Mouse (Mus musculus): ENCODE data around the gene Kcnip3.

Gene Kcnip3

DNA sequence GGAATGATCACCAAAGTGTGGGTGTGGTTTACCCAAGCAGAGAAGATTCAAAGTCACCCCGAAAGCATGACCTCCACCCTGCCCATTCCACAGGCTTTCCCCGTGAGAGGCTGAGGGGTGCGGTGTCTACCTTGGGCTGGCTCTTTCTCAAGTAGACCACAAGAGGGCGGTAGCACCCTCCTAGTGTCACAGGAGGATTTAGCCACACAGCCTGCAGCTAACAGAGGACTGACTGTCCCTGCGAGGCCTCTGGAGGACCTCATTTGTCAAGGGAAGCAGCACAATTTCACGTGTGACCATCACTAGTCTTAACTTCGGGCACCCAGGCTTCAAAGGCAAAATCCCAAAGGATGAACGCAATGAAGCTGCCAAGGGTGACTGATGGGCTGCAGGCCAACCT is 59.6 kb downstream of the Kcnip3 start:
- DNase-seq: peak; percentile 50

- no peak for DNase-seq
These were observed 60.5 kb downstream of the Kcnip3 start for GRCm38 (mm10) chr2:127461351-127461750.

GRCm38 (mm10) chr2:127459341-127459740 is 62.6 kb downstream of the Kcnip3 start:
- DNase-seq: no peak

DNA sequence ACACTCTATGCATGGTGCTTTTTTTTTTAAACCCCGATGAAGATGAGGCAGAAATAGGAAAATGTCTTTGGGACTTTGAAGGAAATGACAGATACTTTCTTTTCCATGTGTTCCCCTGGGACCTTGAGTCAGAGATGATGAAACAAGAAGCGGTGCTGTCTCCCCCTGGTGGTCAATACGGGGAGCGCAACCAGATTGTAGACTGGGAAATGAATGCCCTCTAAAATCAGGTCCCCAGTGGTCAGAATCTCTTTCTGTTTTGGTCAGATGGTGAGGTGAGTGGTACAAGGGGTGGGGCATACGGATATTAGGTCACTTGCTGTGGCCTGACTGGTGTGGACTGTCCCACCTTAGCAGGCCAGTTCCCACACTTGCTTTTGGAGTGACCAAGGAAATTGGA is 68.1 kb downstream of the Kcnip3 start:
- DNase-seq: peak; percentile 63

- DNase-seq: no peak
These were observed 68.8 kb downstream of the Kcnip3 start for GRCm38 (mm10) chr2:127453141-127453540.

DNA sequence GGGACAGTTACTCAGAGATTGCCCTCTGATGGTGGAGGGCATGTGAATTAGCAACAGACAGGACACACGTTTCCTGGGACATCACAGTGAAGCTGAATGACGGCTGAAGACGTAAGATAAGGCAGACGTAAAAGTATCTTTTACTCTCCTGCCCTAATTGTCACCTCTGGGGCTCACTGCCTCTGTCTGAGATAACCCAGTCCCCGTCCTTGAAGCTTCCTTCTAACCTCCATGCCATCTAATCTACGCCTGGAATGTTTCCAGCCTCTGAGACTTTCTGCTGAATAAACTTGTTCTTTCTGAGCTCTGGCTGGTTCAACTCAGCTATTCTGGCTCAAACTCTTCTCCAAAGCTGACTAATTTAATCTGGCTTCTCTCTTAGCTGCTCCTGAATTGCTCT is 70.1 kb downstream of the Kcnip3 start:
- DNase-seq: no peak

- DNase-seq: no peak
These were observed 72.2 kb downstream of the Kcnip3 start for GRCm38 (mm10) chr2:127449691-127450090.

GRCm38 (mm10) chr2:127446847-127447246 is 75.0 kb downstream of the Kcnip3 start:
- no peak for DNase-seq

GRCm38 (mm10) chr2:127444055-127444789 is 77.7 kb downstream of the Kcnip3 start, which contains the start of gene Fahd2a:
Gene Fahd2a (minus strand): TSS chr2:127444565.
- peak; percentile 92 for DNase-seq

DNA sequence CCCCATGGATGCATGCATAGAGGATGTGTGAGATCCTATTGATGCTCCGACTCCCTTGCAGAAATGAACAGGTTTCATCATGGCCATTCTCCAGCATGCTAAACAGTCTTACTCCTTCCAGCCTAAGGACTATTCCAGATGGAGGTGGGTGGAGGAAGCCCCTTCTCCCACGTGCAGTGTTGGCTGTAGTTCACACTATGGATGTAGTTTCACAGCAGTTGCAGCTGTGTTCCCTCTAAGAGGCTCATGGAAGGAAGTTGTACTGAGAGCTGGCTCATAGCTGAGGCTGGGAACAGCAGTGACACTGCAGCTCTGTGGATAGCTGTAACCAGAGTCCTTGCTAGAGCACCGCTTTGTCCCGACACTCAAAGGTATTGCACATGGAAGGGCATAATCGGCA is 84.2 kb downstream of the Kcnip3 start:
- DNase-seq: no peak

DNA sequence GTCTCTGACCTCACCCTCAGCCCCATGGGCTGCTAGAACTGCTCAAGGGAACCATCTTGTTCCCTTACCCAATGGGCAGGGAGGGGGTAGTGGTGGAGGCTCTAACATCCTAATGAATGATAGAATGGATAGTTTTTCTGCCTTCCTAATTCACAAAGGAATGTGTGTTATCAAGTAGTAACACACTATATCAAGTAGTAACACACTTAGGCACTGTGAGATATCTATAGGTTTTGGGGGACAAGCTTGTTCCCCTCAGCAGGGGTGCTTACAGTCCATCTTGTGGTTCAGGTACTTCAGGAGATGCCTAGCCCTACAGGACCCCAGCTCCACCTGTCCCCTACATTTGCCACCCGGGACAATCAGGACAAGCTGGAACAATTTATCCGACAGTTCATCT is 86.3 kb downstream of the Kcnip3 start:
- no peak for DNase-seq

DNA sequence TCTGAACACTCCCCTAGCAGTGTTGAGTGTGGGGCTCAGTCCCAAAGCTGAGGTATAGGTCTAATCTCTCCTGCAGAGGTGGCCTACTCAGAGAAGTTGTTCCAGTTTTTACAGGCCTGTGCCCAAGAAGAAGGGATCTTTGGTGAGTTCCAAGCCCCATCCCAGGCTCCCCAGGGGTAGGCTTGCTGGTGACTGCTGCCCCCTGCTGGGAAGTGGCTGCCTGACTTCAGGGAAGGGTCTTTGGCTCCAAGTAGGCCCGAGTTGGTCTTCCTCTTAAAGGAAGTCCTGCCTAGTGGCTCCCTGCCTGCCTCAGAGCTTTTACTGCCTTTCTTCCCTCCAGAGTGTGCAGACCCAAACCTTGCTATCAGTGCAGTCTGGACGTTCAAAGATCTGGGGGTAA is 86.8 kb downstream of the Kcnip3 start:
- DNase-seq: peak; percentile 57

DNA sequence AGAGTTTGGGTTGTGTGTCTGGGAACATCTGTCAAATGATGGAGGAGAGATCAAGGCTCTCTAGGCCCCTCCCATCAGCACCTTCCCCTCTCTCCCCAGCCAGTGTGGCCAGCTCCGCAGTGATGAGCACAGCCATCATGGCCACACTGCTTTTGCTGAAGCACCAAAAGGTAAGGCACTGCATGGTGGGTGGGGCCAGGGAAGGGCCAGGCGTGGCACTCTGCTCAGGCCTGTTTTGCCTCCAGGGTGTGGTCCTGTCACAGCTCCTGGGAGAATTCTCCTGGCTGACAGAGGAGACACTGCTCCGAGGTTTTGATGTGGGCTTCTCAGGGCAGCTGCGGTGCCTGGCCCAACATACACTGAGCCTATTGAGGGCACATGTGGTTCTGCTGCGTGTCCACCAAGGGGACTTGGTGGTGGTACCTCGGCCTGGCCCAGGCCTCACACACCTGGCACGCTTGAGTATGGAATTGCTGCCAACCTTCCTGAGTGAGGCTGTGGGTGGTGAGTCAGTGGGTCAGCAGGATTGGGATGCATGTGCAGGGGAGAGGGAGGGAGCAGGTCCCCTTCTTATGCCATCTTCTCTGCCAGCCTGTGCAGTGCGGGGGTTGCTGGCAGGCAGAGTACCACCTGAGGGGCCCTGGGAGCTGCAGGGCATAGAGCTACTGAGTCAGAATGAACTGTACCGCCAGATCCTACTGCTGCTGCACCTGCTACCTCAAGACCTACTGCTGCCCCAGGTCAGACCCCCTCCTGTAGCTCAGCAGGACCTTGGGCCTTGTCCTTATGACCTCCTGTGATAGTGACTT is 88.2 kb downstream of the Kcnip3 start:
- no peak for DNase-seq

GRCm38 (mm10) chr2:127430238-127430637 is 91.7 kb downstream of the Kcnip3 start:
- DNase-seq: peak; percentile 31

- DNase-seq: no peak
These were observed 96.9 kb downstream of the Kcnip3 start, which contains the start of gene Gpat2 for GRCm38 (mm10) chr2:127424977-127425376. Gene Gpat2 (plus strand): TSS chr2:127425199.

- DNase-seq: no peak
These were observed 103.5 kb downstream of the Kcnip3 start for GRCm38 (mm10) chr2:127418266-127418970.

GRCm38 (mm10) chr2:127416706-127417105 is 105.2 kb downstream of the Kcnip3 start:
- no peak for DNase-seq

DNA sequence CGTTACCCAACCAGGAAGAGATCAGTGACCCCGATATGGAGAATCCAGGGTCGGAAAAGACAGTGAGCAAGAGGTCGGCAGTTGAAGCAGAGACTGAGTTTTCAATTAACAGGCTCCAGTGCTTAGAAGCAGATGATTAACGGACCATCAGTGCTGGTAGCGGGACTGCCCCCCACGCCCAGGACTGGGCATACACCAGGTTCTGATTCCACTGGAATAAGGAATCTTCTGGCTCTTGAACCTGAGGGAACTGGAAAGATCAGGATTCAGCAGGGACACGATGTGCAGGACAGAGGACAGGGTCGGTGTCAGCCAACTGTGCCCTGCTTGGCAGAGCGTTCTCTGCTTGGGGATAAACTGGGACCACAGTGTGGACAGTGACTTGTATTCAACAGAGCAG is 106.1 kb downstream of the Kcnip3 start:
- no peak for DNase-seq

- no peak for DNase-seq
These were observed 110.8 kb downstream of the Kcnip3 start for GRCm38 (mm10) chr2:127411126-127411525.
